Mouse (Mus musculus) layer of hippocampus, adult 18-20 months (tissue): ENCODE data around the gene Rufy1. TPM values are rescaled to one million over a fixed set of nuclear protein-coding genes. Genes with fewer than 3 reads are reported as not detected.
A peak's percentile ranks its signal among the peaks of the same experiment; 100 is the strongest.
"Not testable (repeated sequence)": the region's sequence is repeated elsewhere in the genome, so short reads cannot be mapped to it uniquely, and the experiment has no call there.

Experiments
- DNase-seq, 2 experiments: peaks; one replicate each; pipeline ENCODE4 v3.0.0; 2022; ENCODE audit warnings: low spot score in 2 of 2
- total RNA-seq, 2 experiments: library from RNA; stranded (reverse); gene quantifications; 2 replicates each; pipeline ENCODE4 v1.2.3; 2021

Rufy1 gene
- total RNA-seq, 2 experiments from 2014 or later, result 30.4 to 30.9 TPM

DNA sequence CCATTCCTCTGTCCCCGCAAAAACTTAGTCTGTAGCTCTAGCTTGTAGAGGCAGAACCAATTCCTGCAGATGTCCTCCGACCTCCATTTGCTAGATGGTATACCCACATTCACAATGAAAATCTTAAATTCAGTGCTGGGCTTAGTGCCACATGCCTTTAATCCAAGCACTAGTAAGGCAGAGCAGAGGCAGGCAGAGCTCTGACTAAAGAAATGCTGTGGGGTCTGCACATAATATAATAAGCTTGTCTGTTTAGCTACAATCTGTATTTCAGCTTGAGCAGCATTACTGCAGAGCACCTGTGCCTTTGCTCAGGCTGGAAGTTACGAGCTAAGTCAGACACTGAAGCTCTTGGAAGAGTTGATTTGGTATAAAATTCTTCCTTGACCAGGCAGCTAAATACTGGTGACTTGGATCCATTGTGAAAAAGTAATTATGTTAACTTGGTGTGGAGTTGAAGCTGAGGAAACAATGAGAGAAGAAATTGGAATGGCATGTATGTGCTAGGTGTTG lies 43.7 kb downstream of the Rufy1 start:
- no peak for DNase-seq

DNA sequence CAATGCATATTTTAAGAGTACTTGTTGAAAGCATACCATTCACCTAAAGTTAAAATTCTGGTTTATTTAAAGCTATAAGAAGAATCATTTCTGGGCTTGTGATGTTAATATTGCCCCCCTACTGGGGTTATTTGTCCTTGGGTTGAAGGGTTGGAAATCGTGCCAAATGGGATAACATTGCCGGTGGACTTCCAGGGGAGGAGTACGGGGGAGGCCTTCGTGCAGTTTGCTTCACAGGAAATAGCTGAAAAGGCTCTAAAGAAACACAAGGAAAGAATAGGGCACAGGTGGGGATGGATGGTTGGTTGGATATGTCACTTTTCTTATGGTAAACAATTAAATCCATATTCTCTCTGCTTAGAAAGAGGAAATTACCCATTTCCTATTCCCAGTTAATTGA lies 49.6 kb downstream of the Rufy1 start:
- no peak for DNase-seq

DNA sequence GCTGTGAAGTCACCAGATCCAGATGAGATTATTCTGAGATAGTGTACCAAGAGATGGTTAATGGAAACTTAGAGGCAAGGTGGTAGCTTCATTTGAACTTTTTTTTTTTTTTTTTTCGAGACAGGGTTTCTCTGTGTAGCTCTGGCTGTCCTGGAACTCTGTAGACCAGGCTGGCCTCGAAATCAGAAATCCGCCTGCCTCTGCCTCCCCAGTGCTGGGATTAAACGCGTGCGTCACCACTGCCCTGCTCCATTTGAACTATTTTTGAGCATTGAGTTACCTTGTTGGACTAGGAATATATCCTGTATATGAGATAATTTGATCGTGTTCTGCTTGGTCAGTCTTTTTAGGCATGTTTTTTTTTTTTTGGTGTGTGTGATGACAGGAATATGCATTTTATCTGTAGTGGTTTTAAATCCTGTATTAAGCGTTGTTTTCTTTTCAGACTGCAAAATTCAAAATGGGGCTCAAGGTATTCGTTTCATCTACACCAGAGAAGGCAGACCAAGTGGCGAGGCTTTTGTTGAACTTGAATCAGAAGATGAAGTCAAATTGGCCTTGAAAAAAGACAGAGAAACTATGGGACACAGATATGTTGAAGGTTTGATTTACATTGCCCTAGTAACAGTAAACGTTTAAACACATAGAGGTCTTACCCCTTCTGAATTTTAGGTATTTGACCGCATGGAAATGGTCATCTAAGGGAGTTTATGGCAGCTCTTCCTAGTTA lies 51.7 kb downstream of the Rufy1 start:
- DNase-seq, result no peak

DNA sequence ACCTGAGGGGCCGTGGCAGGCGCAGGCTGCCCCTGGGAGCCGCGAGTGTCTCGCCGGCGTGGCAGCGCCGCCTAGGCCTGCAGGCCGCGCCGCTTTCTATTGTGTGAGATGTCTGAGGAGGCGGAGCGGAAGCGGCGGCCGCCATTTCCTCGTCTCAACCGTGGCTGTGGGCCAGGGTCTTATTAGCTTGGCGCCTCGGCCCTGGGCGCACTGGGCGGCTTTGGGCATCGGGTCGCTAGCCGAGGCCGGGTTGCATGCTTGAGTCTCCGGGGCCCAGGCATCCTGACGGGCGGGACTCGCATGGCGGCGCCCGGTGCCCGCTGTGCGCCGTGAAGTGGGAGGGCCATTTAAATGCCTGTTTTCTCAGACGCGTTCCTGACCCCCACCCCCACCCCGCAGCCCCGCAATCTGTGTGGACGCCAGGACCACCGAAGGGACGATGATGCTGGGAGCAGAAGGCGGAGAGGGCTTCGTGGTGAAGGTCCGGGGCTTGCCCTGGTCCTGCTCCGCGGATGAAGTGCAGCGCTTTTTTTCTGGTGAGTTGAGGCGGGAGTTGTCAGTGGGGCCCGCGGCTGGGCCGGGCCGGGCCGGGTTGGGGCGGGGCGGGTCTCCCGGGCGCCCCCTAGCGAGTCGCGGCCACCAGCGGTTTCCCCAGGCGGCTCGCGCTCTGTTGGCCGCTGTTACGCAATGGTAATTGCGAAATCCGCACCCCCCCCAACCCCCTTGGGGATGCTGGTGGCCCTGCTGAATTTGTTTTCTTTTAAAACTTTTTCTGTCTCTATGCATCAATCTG lies 52.8 kb downstream of the Rufy1 start:
- peak; percentile 73 to 86 for DNase-seq

DNA sequence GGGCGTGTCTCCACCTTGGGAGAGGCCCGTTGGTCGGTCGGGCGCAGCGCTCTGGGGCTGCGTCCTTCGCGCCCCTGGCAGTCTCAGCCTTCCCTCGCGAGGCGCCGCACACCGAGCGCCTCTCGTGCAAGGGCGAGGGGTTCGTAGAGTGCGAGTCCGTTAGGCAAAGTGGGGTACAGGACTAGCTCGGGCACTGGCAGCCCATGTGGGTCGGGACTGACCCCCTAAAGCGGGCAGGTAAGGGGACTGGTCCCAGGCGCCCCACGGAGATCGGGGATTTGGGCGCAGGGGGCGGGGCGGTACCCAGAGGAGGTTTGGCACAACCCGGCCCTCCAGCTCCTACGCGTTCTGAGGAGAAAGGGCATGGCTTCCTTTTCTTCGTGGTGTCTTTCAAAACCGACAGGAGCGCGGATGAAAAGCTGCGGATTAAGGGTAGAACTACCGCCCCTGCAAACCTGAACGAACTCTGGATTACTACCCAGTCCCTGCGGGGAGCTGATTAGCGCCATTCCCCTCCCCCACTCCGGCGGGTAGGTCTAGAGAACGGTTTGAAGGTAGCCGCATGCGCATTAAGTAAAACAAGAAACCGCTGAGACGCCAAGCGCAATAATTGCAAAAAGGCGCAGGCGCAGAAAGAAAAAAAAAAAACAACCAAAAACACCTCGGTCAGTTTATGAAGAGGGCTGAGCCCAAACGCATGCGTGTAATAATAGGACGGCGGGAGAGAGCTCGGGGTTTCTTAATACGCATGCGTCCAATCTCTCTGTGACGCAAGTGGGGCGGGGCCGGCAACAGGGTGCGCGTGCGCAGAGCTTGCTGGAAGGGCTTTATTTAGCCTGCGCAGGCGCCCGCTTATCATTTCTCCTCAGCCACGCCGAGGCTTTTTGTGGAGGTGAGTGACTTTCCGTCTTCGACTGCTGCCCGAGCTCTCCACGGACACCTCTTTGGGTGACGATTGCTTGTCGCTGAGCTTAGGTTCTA lies 53.7 kb downstream of the Rufy1 start, which contains the start of gene Hnrnph1:
Hnrnph1 (plus strand) TSS at position 80 of the 981 bp plus-strand sequence.
- peak; percentile 98 to 99 for DNase-seq

DNA sequence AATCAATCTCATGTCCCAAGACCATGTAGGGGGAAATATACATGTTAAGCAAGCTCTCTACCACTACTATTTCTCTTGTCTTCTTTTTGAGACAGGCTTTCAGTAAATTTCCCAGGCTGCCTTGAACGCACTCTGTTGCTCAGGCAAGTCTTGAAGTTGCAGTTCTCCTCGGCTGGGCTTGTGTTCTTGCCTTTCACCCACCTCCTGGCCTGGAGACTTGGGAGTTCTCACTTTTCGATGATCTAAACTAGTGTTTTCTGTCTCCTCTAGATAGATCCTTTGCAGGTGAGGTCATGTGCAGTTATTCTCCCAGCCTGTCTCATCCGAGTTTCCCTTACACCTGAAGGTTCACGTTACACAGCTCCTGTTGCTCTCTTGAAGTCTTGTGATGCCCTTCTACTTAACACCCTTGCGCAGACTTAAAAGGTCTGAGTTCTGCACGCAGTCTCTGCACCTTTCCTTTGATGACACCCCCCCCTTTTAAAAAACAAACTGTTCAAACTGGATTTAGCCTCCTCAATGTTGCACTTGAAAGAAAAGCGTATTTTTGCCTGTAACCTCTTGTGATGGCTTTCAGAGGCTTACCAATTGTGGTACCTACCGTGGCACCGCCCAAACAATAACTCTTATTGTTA lies 54.7 kb downstream of the Rufy1 start:
- no peak for DNase-seq

DNA sequence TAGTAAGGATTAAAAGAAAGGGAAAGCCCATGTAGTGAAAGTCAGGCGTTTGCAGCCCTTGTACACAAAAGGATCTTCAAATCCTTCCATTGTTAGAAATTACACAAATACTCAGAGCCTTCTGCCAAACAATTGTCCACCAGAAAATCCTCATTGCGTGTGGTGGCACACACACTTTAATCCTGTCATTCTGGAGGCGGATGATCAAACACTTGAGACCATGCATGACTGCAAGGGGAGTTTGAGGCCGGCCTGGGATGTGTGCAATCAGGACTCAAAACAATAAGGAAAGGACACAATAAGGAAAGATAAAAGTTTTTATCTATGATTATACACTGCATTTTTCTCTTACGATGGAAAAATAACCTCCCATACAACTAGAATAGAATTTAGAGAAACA lies 55.5 kb downstream of the Rufy1 start:
- DNase-seq, result no peak

DNA sequence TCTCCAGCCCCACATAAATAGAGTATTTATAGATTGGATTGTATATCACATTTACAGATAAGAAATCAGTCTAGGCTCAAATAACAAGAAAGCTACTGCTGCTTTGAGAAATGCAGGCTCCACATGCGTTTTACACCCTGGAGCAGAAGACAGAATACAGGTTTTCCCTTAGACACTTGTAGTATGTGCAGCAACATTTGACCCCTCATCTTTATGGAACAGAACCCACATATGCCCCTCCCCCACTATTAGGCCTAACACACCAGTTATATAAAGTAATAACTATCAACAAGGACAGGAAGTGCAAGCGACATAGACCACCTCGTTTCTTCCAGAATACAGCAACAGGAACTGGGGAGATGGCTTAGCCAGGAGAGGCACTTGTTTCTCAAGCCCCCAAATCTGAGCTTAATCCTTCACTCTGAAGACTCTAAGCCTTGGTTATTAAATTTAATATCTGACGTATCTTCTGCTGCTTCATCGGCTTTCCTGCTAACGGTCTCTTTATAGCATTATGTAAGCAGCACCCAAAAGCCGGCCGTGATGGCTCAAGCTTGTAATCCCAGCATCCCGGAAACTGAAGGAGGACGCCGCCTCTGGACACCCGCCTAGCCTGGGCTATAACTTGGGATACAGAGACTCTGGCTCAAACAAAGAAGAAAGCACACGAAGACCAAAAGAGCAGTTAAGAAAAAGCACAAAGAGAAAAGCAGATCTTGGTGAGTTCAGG lies 56.5 kb downstream of the Rufy1 start:
- DNase-seq, result no peak

DNA sequence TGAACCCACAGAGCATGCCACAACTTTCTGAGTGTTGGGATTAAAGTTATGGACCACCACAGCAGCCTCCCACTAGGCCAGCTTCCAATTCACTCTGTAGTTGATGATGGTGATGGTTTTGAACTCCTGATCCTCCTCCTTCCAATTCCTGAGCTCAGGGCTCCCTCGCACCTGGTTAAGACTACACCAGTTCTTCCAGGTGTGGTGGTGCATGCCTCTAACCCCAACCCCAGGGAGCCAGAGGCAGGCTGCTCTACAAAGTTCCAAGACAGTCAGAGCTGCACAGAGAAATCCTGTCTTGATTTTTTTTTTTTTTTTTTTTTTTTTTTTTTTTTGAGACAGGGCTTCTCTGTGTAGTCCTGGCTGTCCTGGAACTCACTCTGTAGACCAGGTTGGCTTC lies 57.3 kb downstream of the Rufy1 start:
- DNase-seq, result no peak

DNA sequence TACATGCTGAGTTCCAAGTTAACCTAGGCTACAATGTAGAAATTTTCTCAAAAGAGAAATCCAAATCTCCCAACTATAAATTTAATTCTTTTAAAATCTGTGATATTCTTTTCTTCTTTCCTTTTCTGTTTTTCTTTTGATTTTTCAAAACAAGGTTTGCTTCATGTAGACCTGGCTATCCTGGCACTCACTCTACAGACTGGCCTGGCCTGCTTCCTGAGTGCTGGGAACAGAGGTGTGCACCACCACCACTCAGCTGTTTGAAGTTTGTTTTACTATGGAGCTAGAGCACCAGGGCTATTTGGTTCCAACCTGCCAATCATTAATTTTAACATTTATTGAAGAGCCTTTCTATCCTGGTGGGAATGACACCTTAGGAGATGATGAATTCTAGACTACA lies 57.8 kb downstream of the Rufy1 start:
- no peak for DNase-seq

DNA sequence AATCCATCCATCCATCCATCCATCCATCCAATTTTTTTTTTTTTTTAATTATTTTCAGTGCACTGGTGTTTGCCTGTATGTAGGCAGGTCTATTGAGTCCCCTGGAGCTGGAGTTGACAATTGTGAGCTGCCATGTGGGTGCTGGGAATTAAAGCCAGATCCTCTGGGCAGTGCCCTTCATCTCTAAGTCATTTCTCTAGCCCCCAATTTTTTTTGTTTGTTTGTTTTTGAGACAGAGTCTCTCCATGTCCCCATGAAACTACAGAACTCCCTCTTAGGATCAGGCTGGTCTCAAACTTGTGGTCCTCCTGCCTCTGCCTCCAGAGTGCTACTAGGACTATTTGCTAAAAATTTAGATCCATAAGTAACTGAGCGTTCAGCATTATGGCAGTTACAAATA lies 59.0 kb downstream of the Rufy1 start:
- no peak for DNase-seq

DNA sequence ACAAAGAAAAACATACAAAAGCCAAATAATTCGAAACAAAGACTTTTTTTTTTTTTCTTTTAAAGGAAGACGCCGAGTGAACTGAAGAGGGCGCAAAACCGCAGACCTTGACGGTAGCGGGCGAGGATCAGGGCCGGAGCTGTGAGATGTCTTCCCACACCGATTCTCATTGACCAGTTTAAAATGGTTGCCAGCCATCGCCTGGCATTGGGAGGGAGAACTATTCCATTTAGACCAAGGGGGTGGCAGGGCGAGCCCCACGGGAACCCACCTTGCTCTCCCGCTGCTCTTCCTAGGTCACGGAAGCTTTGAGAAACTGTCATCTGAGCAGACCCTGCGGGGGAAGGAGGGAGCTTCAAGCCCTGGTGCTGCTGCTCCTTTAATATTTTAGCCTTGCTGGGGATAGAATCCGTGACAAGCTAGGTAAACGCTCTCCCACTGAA lies 59.5 kb downstream of the Rufy1 start:
- DNase-seq, result peak in 1 of 2 experiments; percentile 57

DNA sequence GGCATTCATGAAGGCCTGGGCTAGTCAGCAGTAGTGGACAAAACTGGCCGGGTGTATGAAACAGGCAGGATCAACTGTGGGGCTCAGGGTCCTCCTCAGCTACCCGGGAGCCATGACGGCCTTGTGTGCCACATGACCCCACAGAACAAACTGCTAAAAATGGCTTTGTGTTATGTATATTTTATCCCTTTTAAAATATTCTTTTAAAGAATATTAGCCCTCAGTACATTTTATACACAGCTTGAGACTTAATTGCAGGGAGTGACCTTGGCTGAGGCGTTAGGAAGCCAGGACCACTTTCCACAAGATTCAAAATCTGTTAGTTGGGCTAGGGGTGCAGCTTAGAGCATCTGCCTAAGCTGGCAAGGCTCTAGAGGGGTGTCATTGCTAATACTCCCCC lies 60.0 kb downstream of the Rufy1 start:
- no peak for DNase-seq

DNA sequence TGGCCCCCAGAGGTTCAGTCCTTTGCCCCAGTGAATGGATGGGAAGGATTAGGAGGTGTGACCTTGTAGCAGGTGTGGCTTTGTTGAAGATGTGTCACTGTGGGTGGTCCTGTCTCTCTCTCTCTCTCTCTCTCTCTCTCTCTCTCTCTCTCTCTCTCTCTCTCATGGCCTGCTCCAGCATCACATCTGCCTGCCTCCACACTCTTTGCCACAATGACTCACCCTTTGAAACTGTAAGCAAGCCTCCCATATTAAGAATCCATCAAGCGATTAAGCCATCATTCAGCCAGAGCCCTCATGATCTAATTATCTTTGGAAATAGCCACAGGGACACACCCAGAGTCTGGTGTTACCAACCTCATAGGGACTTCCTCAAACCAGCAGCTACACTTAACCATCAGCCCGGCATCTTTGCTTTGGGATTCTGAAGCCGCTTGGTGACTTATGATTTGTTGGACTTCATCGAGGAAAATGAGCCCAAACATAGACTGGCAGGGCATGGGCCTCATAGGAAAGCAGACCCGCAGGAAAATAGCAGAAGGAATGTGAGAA lies 61.5 kb downstream of the Rufy1 start:
- no peak for DNase-seq

DNA sequence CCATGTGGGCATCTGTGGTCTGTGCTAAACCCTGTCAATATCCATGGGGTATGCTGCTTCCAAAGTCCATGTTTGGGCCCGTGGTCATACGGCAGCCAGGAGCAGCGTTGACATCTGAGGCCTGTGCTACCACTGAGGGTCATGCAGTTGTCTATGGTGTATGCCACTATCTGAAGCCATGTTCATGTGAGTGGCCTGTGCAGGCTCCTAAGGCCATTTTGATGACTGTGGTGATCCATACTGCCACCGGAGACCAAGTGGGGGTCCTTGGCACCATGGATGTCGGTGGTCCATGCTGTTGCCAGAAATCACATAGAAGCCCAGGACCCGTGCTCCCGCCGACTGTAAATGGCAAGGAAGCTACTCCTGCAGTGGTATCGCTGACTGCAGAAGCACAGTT lies 63.4 kb downstream of the Rufy1 start:
- DNase-seq, result no peak

DNA sequence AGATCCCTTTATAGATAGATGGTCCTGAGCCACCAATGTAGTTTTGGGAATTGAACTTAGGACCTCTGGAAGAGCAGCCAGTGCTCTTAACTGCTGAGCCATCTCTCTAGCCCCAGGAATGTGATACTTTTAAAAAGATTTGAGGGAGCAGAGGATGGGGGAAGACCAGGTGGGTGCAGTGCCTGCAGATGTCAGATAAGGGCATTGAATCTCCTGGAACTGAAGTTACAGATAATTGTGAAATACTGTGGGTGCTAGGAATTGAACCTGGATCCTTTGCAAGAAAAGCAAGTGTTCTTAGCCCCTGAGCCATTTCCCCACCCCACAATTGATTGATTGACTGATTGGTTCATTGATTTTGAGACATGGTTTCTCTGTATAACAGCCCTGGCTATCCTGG lies 65.6 kb downstream of the Rufy1 start:
- DNase-seq, result no peak

DNA sequence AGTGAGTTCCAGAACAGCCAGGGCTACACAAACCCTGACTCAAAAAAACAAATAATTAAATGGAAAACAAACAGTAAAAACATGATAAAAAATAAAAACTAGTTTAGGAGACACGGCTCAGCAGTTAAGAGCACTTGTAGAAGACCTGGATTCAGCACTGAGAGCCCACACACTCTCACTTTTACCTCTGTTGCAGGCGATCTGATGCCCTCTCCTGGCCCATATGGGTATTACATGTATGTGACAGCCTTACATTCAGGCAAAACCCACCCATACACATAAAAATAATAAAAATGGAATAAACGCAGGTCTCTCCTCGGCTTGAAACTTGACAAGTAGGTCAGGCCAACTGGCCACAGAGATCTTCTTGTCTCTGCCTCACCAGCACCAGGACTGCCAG lies 66.4 kb downstream of the Rufy1 start:
- peak; percentile 47 to 93 for DNase-seq

DNA sequence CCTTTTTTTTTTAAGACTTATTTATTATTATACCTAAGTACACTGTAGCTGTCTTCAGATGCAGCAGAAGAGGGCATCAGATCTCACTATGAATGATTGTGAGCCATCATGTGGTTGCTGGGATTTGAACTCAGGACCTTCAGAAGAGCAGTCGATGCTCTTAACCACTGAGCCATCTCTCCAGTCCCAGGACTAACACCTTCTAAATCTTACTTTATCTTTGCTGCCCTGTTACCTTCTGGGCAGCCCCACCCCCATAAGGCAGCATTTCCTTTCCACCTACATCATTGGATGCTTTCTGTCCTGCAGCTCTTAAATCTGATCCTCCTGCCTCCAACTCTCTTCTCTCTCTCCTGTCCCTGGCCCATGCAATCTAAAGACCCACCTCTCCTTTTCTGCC lies 69.6 kb downstream of the Rufy1 start:
- DNase-seq, result not testable (repeated sequence)
